Mouse (Mus musculus) bone marrow macrophage, adult 2 months (primary cell): ENCODE measurements around the gene Dcbld2.

Experiments used
- CTCF ChIP-seq: IDR thresholded peaks from 2 replicates; pipeline ENCODE4 v1.5.1; 2012; ENCODE audit warnings: low read depth, mild to moderate bottlenecking, low read length, moderate library complexity
- POLR2A ChIP-seq: IDR thresholded peaks from 2 replicates; pipeline ENCODE4 v1.6.1; 2012; ENCODE audit warnings: mild to moderate bottlenecking, low read depth, low read length, borderline replicate concordance

DNA sequence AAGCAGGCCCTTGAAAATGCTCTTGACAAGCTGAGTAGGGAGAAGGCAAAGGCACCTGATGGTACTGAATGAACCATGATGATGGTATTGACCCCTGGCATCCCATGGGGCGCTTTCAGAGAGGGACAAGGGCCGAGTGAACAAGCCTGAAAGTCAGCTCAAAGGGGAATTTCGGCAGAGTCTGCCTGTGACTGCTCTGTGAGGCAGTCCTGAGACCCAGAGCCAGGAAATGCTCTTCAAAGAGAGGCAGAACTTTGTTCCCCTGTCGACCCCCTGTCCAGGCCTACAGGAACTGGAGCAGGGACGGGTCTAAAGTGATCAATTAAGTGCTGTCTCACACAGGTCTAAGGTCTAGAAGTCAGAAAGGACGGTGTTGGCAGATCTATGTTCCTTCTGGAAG, 105.5 kb downstream of the Dcbld2 start:
- TF ChIP-seq CTCF (no peak), POLR2A (no peak)
